Mouse (Mus musculus) spleen, postnatal 36 days (tissue): ENCODE results near the gene Lin52.
A peak's percentile ranks its signal among the peaks of the same experiment; 100 is the strongest.
"Not testable (repeated sequence)": the region's sequence is repeated elsewhere in the genome, so short reads cannot be mapped to it uniquely, and the experiment has no call there.

Experiments used
- DNase-seq, 2 experiments: peaks; one replicate each; pipeline ENCODE4 v3.0.0; 2022; ENCODE audit warnings: low spot score in 2 of 2, mixed read lengths in 1 of 2

Lin52 gene

GRCm38 (mm10) chr12:84539537-84539936 is 88.3 kb downstream of the Lin52 start:
- not testable (repeated sequence) for DNase-seq

GRCm38 (mm10) chr12:84541391-84541958 is 90.3 kb downstream of the Lin52 start:
- no peak for DNase-seq

GRCm38 (mm10) chr12:84546028-84546427 is 94.8 kb downstream of the Lin52 start:
- peak in 1 of 2 experiments; percentile 11 for DNase-seq

- no peak for DNase-seq
Observed at GRCm38 (mm10) chr12:84546577-84547085, 95.4 kb downstream of the Lin52 start.

- DNase-seq, result no peak
Observed at GRCm38 (mm10) chr12:84548251-84548650, 97.0 kb downstream of the Lin52 start.

- no peak for DNase-seq
Observed at GRCm38 (mm10) chr12:84555218-84555617, 104.0 kb downstream of the Lin52 start.

- DNase-seq, result no peak
Observed at GRCm38 (mm10) chr12:84562558-84562957, 111.3 kb downstream of the Lin52 start.

- no peak for DNase-seq
Observed at GRCm38 (mm10) chr12:84567576-84567975, 116.4 kb downstream of the Lin52 start.

GRCm38 (mm10) chr12:84569336-84569970 is 118.2 kb downstream of the Lin52 start, which contains the start of gene Vsx2:
Gene Vsx2, plus strand, starts transcription at chr12:84569762.
- no peak for DNase-seq

- no peak for DNase-seq
Observed at GRCm38 (mm10) chr12:84569976-84570693, 118.9 kb downstream of the Lin52 start.

- DNase-seq, result no peak
Observed at GRCm38 (mm10) chr12:84570694-84571415, 119.6 kb downstream of the Lin52 start.

GRCm38 (mm10) chr12:84571466-84572340 is 120.5 kb downstream of the Lin52 start:
- no peak for DNase-seq

GRCm38 (mm10) chr12:84572341-84572720 is 121.1 kb downstream of the Lin52 start:
- DNase-seq, result no peak

- DNase-seq, result no peak
Observed at GRCm38 (mm10) chr12:84573094-84573493, 121.9 kb downstream of the Lin52 start.

GRCm38 (mm10) chr12:84577768-84578439 is 126.7 kb downstream of the Lin52 start:
- no peak for DNase-seq

GRCm38 (mm10) chr12:84578440-84578770 is 127.2 kb downstream of the Lin52 start:
- no peak for DNase-seq

GRCm38 (mm10) chr12:84581285-84581684 is 130.1 kb downstream of the Lin52 start:
- DNase-seq, result no peak

GRCm38 (mm10) chr12:84589825-84590761 is 138.9 kb downstream of the Lin52 start:
- DNase-seq, result peak; percentile 74 to 83
